Mouse (Mus musculus): ENCODE measurements at regions not wholly inside any gene's neighbourhood (a gene's known extent, or its start where the extent isn't known, plus 50 kb on each side); places are given as distances from the start of the nearest gene placed in this dataset.
A peak's percentile ranks its signal among the peaks of the same experiment; 100 is the strongest.

DNA sequence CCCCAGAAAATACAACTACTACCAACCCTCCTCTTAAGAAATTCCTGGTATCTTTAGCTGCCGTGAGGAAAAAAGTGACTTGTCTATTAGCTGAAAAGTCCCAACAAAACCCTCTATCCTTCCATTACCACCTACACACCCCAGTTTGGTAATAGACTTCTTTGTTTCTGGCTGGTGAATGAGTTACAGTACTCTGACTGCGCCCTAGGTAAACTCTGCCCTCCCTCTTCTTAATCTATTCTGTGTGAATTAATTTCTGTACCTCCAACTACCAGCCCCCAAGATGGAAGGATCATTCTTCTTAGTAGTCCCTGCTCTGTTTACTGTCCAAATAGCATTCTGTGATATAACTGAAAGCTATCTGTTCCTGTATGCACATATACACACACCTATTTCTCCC is 245.4 kb downstream of the Pik3r1 start:
- H3K27me3 ChIP-seq (ENCODE audit: control insufficient read depth, insufficient read depth, low read length) = no peaks in the 10 kb centered on the region
- DNase-seq (ENCODE audit: low read depth in 1 of 2, low spot score in 2 of 2) = no peak
- TF ChIP-seq POLR2A (IDR thresholded peaks at IDR 0.05; ENCODE audit: low read depth, low read length) (no peak), CTCF (IDR thresholded peaks at IDR 0.05; ENCODE audit: extremely low read depth, insufficient read depth, insufficient read length, insufficient replicate concordance) (no peak)
- H3K4me1 ChIP-seq (ENCODE audit: control insufficient read depth, insufficient read depth, insufficient read length) = no peaks in the 10 kb centered on the region
- 93% methylated on average over 2 of the region's 2 CpGs for WGBS
- H3K27ac ChIP-seq (ENCODE audit: insufficient read depth, low read length) = no peak overlapping the region
- no peak overlapping the region for H3K4me3 ChIP-seq (ENCODE audit: extremely low read depth, insufficient read depth, insufficient read length)
- no peaks in the 10 kb centered on the region for H3K36me3 ChIP-seq (ENCODE audit: control insufficient read depth, insufficient read depth, low read length)

DNA sequence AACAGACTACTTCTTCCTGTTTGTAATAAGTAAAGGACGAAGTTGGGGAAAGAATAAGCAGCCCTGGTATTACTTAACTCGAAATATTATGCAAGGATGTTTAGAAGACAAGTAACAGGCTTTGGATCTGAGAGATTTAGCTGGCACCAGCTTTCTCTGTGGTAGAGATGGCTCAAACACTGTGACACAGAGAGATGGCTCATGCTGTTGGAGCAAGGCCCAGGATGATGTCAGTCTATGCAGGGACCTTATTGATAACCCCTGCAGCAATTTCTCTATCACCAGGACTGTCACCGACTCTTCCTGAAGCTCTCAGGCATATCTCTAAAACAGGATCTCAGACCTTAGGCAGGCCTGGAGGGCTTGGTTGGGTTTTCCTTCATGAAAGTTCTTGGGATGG is 254.7 kb downstream of the Pik3r1 start:
- no peak for DNase-seq (ENCODE audit: low read depth in 1 of 2, low spot score in 2 of 2)
- WGBS = 76% methylated on average over 3 of the region's 3 CpGs

DNA sequence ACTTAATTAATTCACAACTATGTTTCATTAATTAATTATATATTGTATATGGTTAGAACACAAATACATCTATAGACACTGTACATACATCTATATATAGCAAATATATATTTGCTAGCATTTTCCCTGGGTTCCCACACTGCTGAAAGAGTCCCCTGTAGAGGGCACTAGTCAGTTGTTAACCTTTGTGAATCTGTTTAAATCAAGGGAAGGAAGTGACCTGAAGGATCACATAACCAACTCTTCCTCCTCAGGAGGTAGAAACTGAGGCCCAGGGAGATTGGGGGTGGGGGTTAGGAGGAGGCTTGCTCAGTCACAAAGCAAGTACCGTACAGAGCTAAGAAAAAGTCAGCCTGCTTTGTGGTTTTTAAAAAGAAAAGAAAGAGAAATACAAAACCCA is 258.1 kb downstream of the Pik3r1 start:
- DNase-seq (ENCODE audit: low read depth in 1 of 2, low spot score in 2 of 2) = peak; percentile 32 to 42
- Histone ChIP-seq H3K4me1 (ENCODE audit: control insufficient read depth, insufficient read depth, insufficient read length) (no peaks in the 10 kb centered on the region), H3K27me3 (ENCODE audit: control insufficient read depth, insufficient read depth, low read length) (no peaks in the 10 kb centered on the region), H3K27ac (ENCODE audit: insufficient read depth, low read length) (no peak overlapping the region), H3K4me3 (ENCODE audit: extremely low read depth, insufficient read depth, insufficient read length) (no peak overlapping the region), H3K36me3 (ENCODE audit: control insufficient read depth, insufficient read depth, low read length) (no peaks in the 10 kb centered on the region)
- 17% methylated on average over 1 of the region's 1 CpGs for WGBS
- TF ChIP-seq CTCF (IDR thresholded peaks at IDR 0.05; ENCODE audit: extremely low read depth, insufficient read depth, insufficient read length, insufficient replicate concordance) = no peak
- no peak for TF ChIP-seq POLR2A (IDR thresholded peaks at IDR 0.05; ENCODE audit: low read depth, low read length)

More for the DNA sequence above, 254.7 kb downstream of the Pik3r1 start:
- H3K4me1 ChIP-seq (ENCODE audit: control insufficient read depth, insufficient read depth, insufficient read length) = no peaks in the 10 kb centered on the region
- H3K36me3 ChIP-seq (ENCODE audit: control insufficient read depth, insufficient read depth, low read length) = no peaks in the 10 kb centered on the region
- no peak for TF ChIP-seq CTCF (IDR thresholded peaks at IDR 0.05; ENCODE audit: extremely low read depth, insufficient read depth, insufficient read length, insufficient replicate concordance)
- no peak for TF ChIP-seq POLR2A (IDR thresholded peaks at IDR 0.05; ENCODE audit: low read depth, low read length)
- no peak overlapping the region for H3K4me3 ChIP-seq (ENCODE audit: extremely low read depth, insufficient read depth, insufficient read length)
- H3K27ac ChIP-seq (ENCODE audit: insufficient read depth, low read length) = no peak overlapping the region
- no peaks in the 10 kb centered on the region for H3K27me3 ChIP-seq (ENCODE audit: control insufficient read depth, insufficient read depth, low read length)

DNA sequence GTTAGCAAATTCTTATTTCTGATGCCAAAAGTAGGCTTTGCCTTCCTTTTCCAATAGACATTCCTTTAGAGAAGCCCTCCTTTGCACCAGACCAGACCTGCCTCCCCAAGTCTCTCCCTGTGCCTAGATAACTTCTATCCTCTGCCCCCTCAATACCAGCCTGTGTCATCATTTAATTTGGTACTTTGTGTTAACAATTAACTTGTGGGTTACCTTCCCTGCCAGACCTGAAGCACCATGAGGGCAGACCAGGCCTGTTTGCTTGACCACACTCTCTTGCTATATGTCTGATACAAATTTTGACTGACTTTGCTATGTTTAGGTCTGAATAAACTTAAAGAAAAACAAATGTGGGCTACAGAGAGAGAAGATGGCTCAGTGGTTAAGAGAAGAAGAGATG is 259.7 kb downstream of the Pik3r1 start:
- no peak overlapping the region for H3K27ac ChIP-seq (ENCODE audit: insufficient read depth, low read length)
- TF ChIP-seq POLR2A (IDR thresholded peaks at IDR 0.05; ENCODE audit: low read depth, low read length) (no peak), CTCF (IDR thresholded peaks at IDR 0.05; ENCODE audit: extremely low read depth, insufficient read depth, insufficient read length, insufficient replicate concordance) (no peak)
- no peak for DNase-seq (ENCODE audit: low read depth in 1 of 2, low spot score in 2 of 2)
- no peaks in the 10 kb centered on the region for H3K36me3 ChIP-seq (ENCODE audit: control insufficient read depth, insufficient read depth, low read length)
- H3K4me3 ChIP-seq (ENCODE audit: extremely low read depth, insufficient read depth, insufficient read length) = no peak overlapping the region
- no peaks in the 10 kb centered on the region for H3K27me3 ChIP-seq (ENCODE audit: control insufficient read depth, insufficient read depth, low read length)
- H3K4me1 ChIP-seq (ENCODE audit: control insufficient read depth, insufficient read depth, insufficient read length) = no peaks in the 10 kb centered on the region

DNA sequence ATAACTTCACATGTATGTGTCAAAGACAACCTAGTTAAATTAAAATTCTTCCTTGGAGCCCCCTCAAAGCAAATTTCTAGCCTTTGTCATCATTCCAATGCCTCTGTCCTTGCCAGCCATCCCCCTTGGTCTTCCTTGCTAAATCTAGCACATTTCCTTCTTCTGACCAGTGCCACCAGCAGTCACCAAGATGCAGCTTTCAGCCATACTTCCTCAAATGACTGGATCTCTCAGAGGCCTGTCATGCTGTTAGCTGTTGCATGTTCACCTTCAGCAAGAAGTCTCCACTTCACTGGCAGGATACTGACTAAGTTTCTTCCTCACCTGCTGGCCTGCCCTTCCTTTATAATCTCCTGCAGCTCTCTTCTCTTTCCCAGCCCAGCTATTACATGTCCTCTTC is 261.3 kb downstream of the Pik3r1 start:
- DNase-seq (ENCODE audit: low read depth in 1 of 2, low spot score in 2 of 2) = no peak
- Histone ChIP-seq H3K27ac (ENCODE audit: insufficient read depth, low read length) (no peak overlapping the region), H3K27me3 (ENCODE audit: control insufficient read depth, insufficient read depth, low read length) (no peaks in the 10 kb centered on the region), H3K4me1 (ENCODE audit: control insufficient read depth, insufficient read depth, insufficient read length) (no peaks in the 10 kb centered on the region), H3K36me3 (ENCODE audit: control insufficient read depth, insufficient read depth, low read length) (no peaks in the 10 kb centered on the region), H3K4me3 (ENCODE audit: extremely low read depth, insufficient read depth, insufficient read length) (no peak overlapping the region)
- TF ChIP-seq CTCF (IDR thresholded peaks at IDR 0.05; ENCODE audit: extremely low read depth, insufficient read depth, insufficient read length, insufficient replicate concordance) = no peak
- no peak for TF ChIP-seq POLR2A (IDR thresholded peaks at IDR 0.05; ENCODE audit: low read depth, low read length)

DNA sequence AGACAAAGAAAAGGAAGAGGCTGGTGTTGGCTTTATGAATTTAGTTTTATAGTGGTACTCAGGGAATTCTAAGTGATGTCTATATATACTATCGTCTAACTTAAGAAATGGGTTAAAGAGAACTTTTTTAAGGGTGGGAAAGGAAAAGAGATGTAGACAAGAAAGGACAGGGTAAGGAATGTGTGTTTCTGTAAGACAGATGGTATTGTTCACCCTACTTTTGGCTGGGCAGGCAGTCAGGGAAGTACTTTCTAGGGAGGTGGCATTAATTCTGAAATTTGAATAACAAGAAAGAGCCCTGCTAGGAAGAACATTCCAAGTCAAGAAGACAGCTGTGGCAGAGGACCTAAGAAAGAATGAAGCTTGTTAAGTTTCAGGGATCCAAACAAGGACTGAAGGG is 263.0 kb downstream of the Pik3r1 start:
- TF ChIP-seq POLR2A (IDR thresholded peaks at IDR 0.05; ENCODE audit: low read depth, low read length) = no peak
- TF ChIP-seq CTCF (IDR thresholded peaks at IDR 0.05; ENCODE audit: extremely low read depth, insufficient read depth, insufficient read length, insufficient replicate concordance) = no peak
- DNase-seq (ENCODE audit: low read depth in 1 of 2, low spot score in 2 of 2) = no peak
- 86% methylated on average over 1 of the region's 1 CpGs for WGBS
- H3K36me3 ChIP-seq (ENCODE audit: control insufficient read depth, insufficient read depth, low read length) = no peaks in the 10 kb centered on the region
- no peak overlapping the region for H3K27ac ChIP-seq (ENCODE audit: insufficient read depth, low read length)
- H3K4me1 ChIP-seq (ENCODE audit: control insufficient read depth, insufficient read depth, insufficient read length) = no peaks in the 10 kb centered on the region
- H3K4me3 ChIP-seq (ENCODE audit: extremely low read depth, insufficient read depth, insufficient read length) = no peak overlapping the region
- no peaks in the 10 kb centered on the region for H3K27me3 ChIP-seq (ENCODE audit: control insufficient read depth, insufficient read depth, low read length)

DNA sequence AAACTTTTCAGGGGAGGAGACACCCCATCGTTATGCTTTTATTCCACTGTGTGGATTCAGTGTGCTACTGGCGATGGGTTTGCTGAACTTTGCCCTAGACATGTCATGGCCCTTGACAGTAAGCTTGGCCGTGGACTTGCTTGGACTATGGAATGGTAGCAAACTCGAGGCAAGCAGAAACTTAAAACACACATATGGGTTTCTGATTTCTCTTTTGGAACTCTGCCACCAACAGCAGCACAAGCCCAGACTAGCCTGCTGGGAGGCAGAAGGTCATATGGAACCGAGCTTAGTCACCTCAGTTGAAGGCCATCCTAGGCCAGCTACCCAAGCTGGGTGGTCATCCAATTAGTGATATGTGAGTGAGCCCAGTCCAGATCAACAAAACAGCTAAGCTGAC is 263.8 kb downstream of the Pik3r1 start:
- Histone ChIP-seq H3K36me3 (ENCODE audit: control insufficient read depth, insufficient read depth, low read length) (no peaks in the 10 kb centered on the region), H3K4me1 (ENCODE audit: control insufficient read depth, insufficient read depth, insufficient read length) (no peaks in the 10 kb centered on the region), H3K4me3 (ENCODE audit: extremely low read depth, insufficient read depth, insufficient read length) (no peak overlapping the region), H3K27me3 (ENCODE audit: control insufficient read depth, insufficient read depth, low read length) (no peaks in the 10 kb centered on the region), H3K27ac (ENCODE audit: insufficient read depth, low read length) (no peak overlapping the region)
- no peak for DNase-seq (ENCODE audit: low read depth in 1 of 2, low spot score in 2 of 2)
- WGBS = 78% methylated on average over 5 of the region's 5 CpGs
- TF ChIP-seq CTCF (IDR thresholded peaks at IDR 0.05; ENCODE audit: extremely low read depth, insufficient read depth, insufficient read length, insufficient replicate concordance) (no peak), POLR2A (IDR thresholded peaks at IDR 0.05; ENCODE audit: low read depth, low read length) (no peak)

All from spleen, adult 2 months (tissue).